ENCODE assay signal across 20 mouse cellular contexts in genomic region chr1:191663603-191664002, GRCm38 (mm10). TPM values are rescaled to one million over a fixed set of nuclear protein-coding genes. Genes with fewer than 3 reads are reported as not detected.
A peak's percentile ranks its signal among the peaks of the same experiment; 100 is the strongest.
DNase-seq lines count a peak whose midpoint lies in the region; ATAC-seq and TF ChIP-seq lines count a peak whose summit lies in the region.
"Had no signal": no experiment of that assay in that cellular context is flagged by ENCODE, and none has a peak within 500 bp of the region (broad histone marks: within the 10 kb centered on the region; RNA-seq: fewer than 3 reads in every experiment).

No protein-coding gene starts in this region.

- no peak for DNase-seq in kidney, adult 2 months
- no peak for DNase-seq in kidney, postnatal 10 days
- peak; percentile 25 for DNase-seq in kidney, postnatal 0 days (ENCODE audit: low spot score)
- DNase-seq in kidney, postnatal 25 days = no peak
- no peak for DNase-seq in lung, embryonic 14.5 days
- no peak for DNase-seq in lung, postnatal 0 days (ENCODE audit: low spot score)
- no peak for DNase-seq in CH12.LX (ENCODE audit: extremely low read depth)
- DNase-seq in urinary bladder, adult 2 months (ENCODE audit: low spot score) = no peak
- DNase-seq: adrenal gland, postnatal 14 days; cerebellum, adult 11-12 months; cerebellum, adult 9-10 months; cerebellum, postnatal 36 days; gastrocnemius, postnatal 14 days; heart, postnatal 36 days had no signal

- H3K36me3 ChIP-seq in kidney, adult 2 months (ENCODE audit: control insufficient read depth, insufficient read depth, low read length) = no peaks in the 10 kb centered on the region
- H3K36me3 ChIP-seq in kidney, postnatal 0 days (ENCODE audit: insufficient read depth, low read length) = no peaks in the 10 kb centered on the region
- no peaks in the 10 kb centered on the region for H3K36me3 ChIP-seq in lung, embryonic 14.5 days (ENCODE audit: insufficient read depth)
- no peaks in the 10 kb centered on the region for H3K36me3 ChIP-seq in lung, postnatal 0 days (ENCODE audit: insufficient read depth, low read length)
- no peaks in the 10 kb centered on the region for H3K36me3 ChIP-seq in CH12.LX (replicated peaks in 1 of 2; ENCODE audit: control insufficient read depth in 1 of 2, insufficient read depth in 1 of 2, low read length in 1 of 2)
- H3K36me3 ChIP-seq: embryonic facial prominence, embryonic 13.5 days; forebrain, embryonic 12.5 days; heart, embryonic 13.5 days had no signal

- TF ChIP-seq POLR2A in kidney, adult 2 months (IDR thresholded peaks at IDR 0.05; ENCODE audit: low read depth, low read length) = no peak
- TF ChIP-seq POLR2A in CH12.LX (IDR thresholded peaks at IDR 0.05; ENCODE audit: low read depth, low read length) = no peak

- ATAC-seq in kidney, postnatal 0 days (replicated peaks; ENCODE audit: low FRiP score, low read depth) = no peak
- ATAC-seq in lung, embryonic 14.5 days (ENCODE audit: insufficient read depth) = no peak
- no peak for ATAC-seq in lung, postnatal 0 days
- ATAC-seq: activated CD4-positive, CD25-positive, alpha-beta regulatory T cell, adult 4 months; forebrain, embryonic 16.5 days had no signal

- no peak overlapping the region for H3K4me3 ChIP-seq in kidney, adult 2 months (ENCODE audit: insufficient read depth, low read depth, low read length)
- no peak overlapping the region for H3K4me3 ChIP-seq in kidney, postnatal 0 days (replicated peaks; ENCODE audit: low read depth, low read length)
- no peak overlapping the region for H3K4me3 ChIP-seq in lung, embryonic 14.5 days (ENCODE audit: low read depth, low read length)
- no peak overlapping the region for H3K4me3 ChIP-seq in lung, postnatal 0 days (ENCODE audit: low read depth, low read length)
- no peak overlapping the region for H3K4me3 ChIP-seq in CH12.LX (replicated peaks in 1 of 3; ENCODE audit: low read depth in 2 of 3, low read length in 2 of 3, poor library complexity in 1 of 3)
- H3K4me3 ChIP-seq: embryonic facial prominence, embryonic 13.5 days; forebrain, embryonic 12.5 days; heart, embryonic 13.5 days had no signal

- no peak overlapping the region for H3K9ac ChIP-seq in kidney, postnatal 0 days (ENCODE audit: low read depth, low read length)
- H3K9ac ChIP-seq in lung, embryonic 14.5 days = no peak overlapping the region
- H3K9ac ChIP-seq in lung, postnatal 0 days (replicated peaks; ENCODE audit: low read depth) = no peak overlapping the region
- H3K9ac ChIP-seq in CH12.LX (ENCODE audit: insufficient read depth, low read depth) = no peak overlapping the region
- H3K9ac ChIP-seq: embryonic facial prominence, embryonic 13.5 days; forebrain, embryonic 12.5 days; heart, embryonic 13.5 days had no signal

- H3K4me1 ChIP-seq in kidney, adult 2 months (ENCODE audit: control insufficient read depth, insufficient read depth, low read length) = peaks cover 13% of the 10 kb centered on the region; the same call in 1 of the 2 replicates
- peaks cover 12% of the 10 kb centered on the region for H3K4me1 ChIP-seq in kidney, postnatal 0 days (replicated peaks; ENCODE audit: insufficient read depth, low read length)
- no peaks in the 10 kb centered on the region for H3K4me1 ChIP-seq in lung, embryonic 14.5 days (ENCODE audit: insufficient read depth)
- H3K4me1 ChIP-seq in lung, postnatal 0 days (ENCODE audit: insufficient read depth, low read depth, low read length) = no peaks in the 10 kb centered on the region
- H3K4me1 ChIP-seq in CH12.LX (ENCODE audit: control insufficient read depth in 1 of 2, insufficient read depth in 2 of 2) = peaks cover 12 to 42% of the 10 kb centered on the region in 2 experiments
- H3K4me1 ChIP-seq: forebrain, embryonic 12.5 days had no signal

- H3K79me2 ChIP-seq in CH12.LX (replicated peaks; ENCODE audit: control insufficient read depth, extremely low read depth, insufficient read depth, poor library complexity, severe bottlenecking) = no peaks in the 10 kb centered on the region

- TF ChIP-seq CTCF in kidney, adult 2 months (conservative IDR thresholded peaks at IDR 0.05; ENCODE audit: insufficient read depth, insufficient read length, low read depth, low read length) = no peak
- no peak for TF ChIP-seq CTCF in kidney, postnatal 0 days (IDR thresholded peaks at IDR 0.05; ENCODE audit: low read depth)
- TF ChIP-seq CTCF in lung, embryonic 14.5 days (IDR thresholded peaks at IDR 0.05; ENCODE audit: low read depth) = no peak
- no peak for TF ChIP-seq CTCF in lung, postnatal 0 days (IDR thresholded peaks at IDR 0.05)
- TF ChIP-seq CTCF in CH12.LX (conservative IDR thresholded peaks at IDR 0.05 in 1 of 2, IDR thresholded peaks at IDR 0.05 in 1 of 2; ENCODE audit: low read depth in 2 of 2, low read length in 2 of 2) = no peak

- in situ Hi-C loops in CH12.LX (cut with MboI; ENCODE audit: low pct_ligation_motif_present, low pct_unique_long_range_greater_than_20kb, low sequenced_read_pairs) = no loop called here

- TF ChIP-seq RAD21 in CH12.LX (IDR thresholded peaks at IDR 0.05; ENCODE audit: low read depth, low read length) = no peak

- H3K27ac ChIP-seq in kidney, adult 2 months (ENCODE audit: insufficient read depth, low read depth, low read length) = peak overlapping the region; percentile 48; the same call in 1 of the 2 replicates
- H3K27ac ChIP-seq in kidney, postnatal 0 days = peak overlapping the region; percentile 77
- H3K27ac ChIP-seq in lung, embryonic 14.5 days (ENCODE audit: low read depth) = peak overlapping the region; percentile 56; the same call in 1 of the 2 replicates
- no peak overlapping the region for H3K27ac ChIP-seq in lung, postnatal 0 days (ENCODE audit: low read length)
- no peak overlapping the region for H3K27ac ChIP-seq in CH12.LX (ENCODE audit: insufficient read depth, low read depth)
- H3K27ac ChIP-seq: embryonic facial prominence, embryonic 13.5 days; forebrain, embryonic 12.5 days; heart, embryonic 13.5 days had no signal

- dilution Hi-C loops in CH12.LX (cut with MboI; ENCODE audit: extremely low pct_ligation_motif_present, extremely low pct_unique_long_range_greater_than_20kb, low sequenced_read_pairs) = no loop called here

- no peaks in the 10 kb centered on the region for H3K9me3 ChIP-seq in kidney, postnatal 0 days (replicated peaks; ENCODE audit: low read length)
- H3K9me3 ChIP-seq in lung, embryonic 14.5 days (ENCODE audit: low read depth, low read length) = no peaks in the 10 kb centered on the region
- H3K9me3 ChIP-seq in lung, postnatal 0 days (ENCODE audit: low read length) = no peaks in the 10 kb centered on the region
- H3K9me3 ChIP-seq in CH12.LX (replicated peaks; ENCODE audit: low read length) = no peaks in the 10 kb centered on the region
- H3K9me3 ChIP-seq: embryonic facial prominence, embryonic 13.5 days; forebrain, embryonic 12.5 days; heart, embryonic 13.5 days had no signal

- peak overlapping the region; percentile 21 for H3K4me2 ChIP-seq in kidney, postnatal 0 days (ENCODE audit: low read length)
- H3K4me2 ChIP-seq in lung, embryonic 14.5 days = peak overlapping the region; percentile 11; the same call in 1 of the 2 replicates
- no peak overlapping the region for H3K4me2 ChIP-seq in lung, postnatal 0 days (replicated peaks; ENCODE audit: low read depth, low read length)
- H3K4me2 ChIP-seq in CH12.LX (ENCODE audit: insufficient read depth, low read depth, poor library complexity, severe bottlenecking) = 0 out of 2 replicates have a peak overlapping the region, but pooled peaks have one; percentile 6
- H3K4me2 ChIP-seq: embryonic facial prominence, embryonic 13.5 days; forebrain, embryonic 12.5 days; heart, embryonic 13.5 days had no signal

- no peak for TF ChIP-seq EP300 in lung, postnatal 0 days (IDR thresholded peaks at IDR 0.05)
- TF ChIP-seq EP300 in CH12.LX (IDR thresholded peaks at IDR 0.05; ENCODE audit: low read length) = 0 out of 2 replicates have a peak, but pooled peaks have one; percentile 0

- H3K27me3 ChIP-seq in kidney, adult 2 months (replicated peaks; ENCODE audit: control insufficient read depth, insufficient read depth, low read length) = no peaks in the 10 kb centered on the region
- no peaks in the 10 kb centered on the region for H3K27me3 ChIP-seq in kidney, postnatal 0 days (ENCODE audit: insufficient read depth, low read length)
- no peaks in the 10 kb centered on the region for H3K27me3 ChIP-seq in lung, embryonic 14.5 days (ENCODE audit: insufficient read depth, low read length)
- H3K27me3 ChIP-seq in lung, postnatal 0 days (replicated peaks; ENCODE audit: insufficient read depth, low read length) = no peaks in the 10 kb centered on the region
- no peaks in the 10 kb centered on the region for H3K27me3 ChIP-seq in CH12.LX (replicated peaks)
- H3K27me3 ChIP-seq: embryonic facial prominence, embryonic 13.5 days; forebrain, embryonic 12.5 days; heart, embryonic 13.5 days; Patski had no signal

- 30% methylated on average over 6 of the region's 6 CpGs for WGBS in kidney, adult 2 months
- 28% methylated on average over 6 of the region's 6 CpGs for WGBS in kidney, postnatal 0 days
- WGBS in lung, embryonic 14.5 days = 58% methylated on average over 6 of the region's 6 CpGs
- 58% methylated on average over 6 of the region's 6 CpGs for WGBS in lung, postnatal 0 days

TF ChIP-seq in CH12.LX, 34 proteins besides CTCF, POLR2A, EP300 and RAD21 (continues in another document):
- TF ChIP-seq MXI1 (IDR thresholded peaks at IDR 0.05; ENCODE audit: low read depth, low read length) = no peak
- no peak for TF ChIP-seq JUND (conservative IDR thresholded peaks at IDR 0.05; ENCODE audit: low read depth, low read length)
- no peak for TF ChIP-seq SMC3 (IDR thresholded peaks at IDR 0.05; ENCODE audit: low read depth, low read length)
- TF ChIP-seq TCF12 (IDR thresholded peaks at IDR 0.05; ENCODE audit: low read depth, low read length) = no peak
- no peak for TF ChIP-seq ELF1 (IDR thresholded peaks at IDR 0.05; ENCODE audit: low read depth, low read length)
- TF ChIP-seq BHLHE40 (IDR thresholded peaks at IDR 0.05; ENCODE audit: low read depth, low read length) = no peak
- no peak for TF ChIP-seq KAT2A (IDR thresholded peaks at IDR 0.05; ENCODE audit: insufficient replicate concordance, low read length)
- no peak for TF ChIP-seq PAX5 (IDR thresholded peaks at IDR 0.05; ENCODE audit: low read length)
- no peak for TF ChIP-seq ZMIZ1 (IDR thresholded peaks at IDR 0.05; ENCODE audit: low read depth, low read length)
- no peak for TF ChIP-seq SIN3A (IDR thresholded peaks at IDR 0.05; ENCODE audit: low read length)
- TF ChIP-seq CHD1 (IDR thresholded peaks at IDR 0.05; ENCODE audit: low read depth, low read length) = no peak
- no peak for TF ChIP-seq ETS1 (conservative IDR thresholded peaks at IDR 0.05; ENCODE audit: low read depth, low read length)

RNA-seq across cellular contexts. Expression of gene Lpgat1, which starts 54.0 kb away (rescaled TPM):
- 17.6 and 20.8 TPM in 2 replicates for polyA plus RNA-seq in kidney, adult 2 months (2012; rRNA removed)
- polyA plus RNA-seq in kidney, postnatal 0 days (2015; fragmentation: Nextera tagmentation; extraction: Ambion mirVana) = 36.5 and 37.1 TPM in 2 replicates
- polyA plus RNA-seq in lung, embryonic 14.5 days (2014; fragmentation: Nextera tagmentation; extraction: Ambion mirVana) = 38.5 and 43.2 TPM in 2 replicates
- 28.7 and 30.1 TPM in 2 replicates for polyA plus RNA-seq in lung, postnatal 0 days (2015; fragmentation: Nextera tagmentation; extraction: Ambion mirVana)
- 15.3 and 24.2 TPM in 2 replicates for total RNA-seq in CH12.LX (2012; rRNA removed)
- 31.8 and 32.6 TPM in 2 replicates for total RNA-seq in CH12.LX (2014; rRNA removed)
- polyA plus RNA-seq in CH12.LX (2012; ENCODE audit: insufficient read length, low read depth) = 40.0 and 47.7 TPM in 2 replicates
- polyA plus RNA-seq in urinary bladder, adult 2 months (2012; rRNA removed) = 30.0 and 33.1 TPM in 2 replicates

Comparison
In these comparisons a context has a peak if more than half of its experiments do, and no peak if none do; other contexts are left out.
1. H3K27ac ChIP-seq: peak in kidney, adult 2 months (single experiment), kidney, postnatal 0 days (single experiment) and lung, embryonic 14.5 days (single experiment); none in lung, postnatal 0 days (single experiment) and CH12.LX (single experiment).